Mouse (Mus musculus) heart, postnatal 10 days (tissue): ENCODE measurements around the gene Rnf24. TPM values are rescaled to one million over a fixed set of nuclear protein-coding genes. Genes with fewer than 3 reads are reported as not detected.
A peak's percentile ranks its signal among the peaks of the same experiment; 100 is the strongest.

Experiments
- DNase-seq, 2 experiments: peaks; one replicate each; pipeline ENCODE4 v3.0.0; 2021
- intact Hi-C: fragments of 180-260 bp; cut with DNase I; formaldehyde crosslinking; loops from one replicate; pipeline ENCODE4 v1.15.1; 2025
- microRNA-seq, 2 experiments: library from miRNA; unstranded; fragments of <30 nt; microRNA quantifications; one replicate each; pipeline ENCODE4 v1.2.0; 2022
- total RNA-seq, 2 experiments: library from RNA; stranded (reverse); gene quantifications; 2 replicates each; pipeline ENCODE4 v1.2.3; 2021

Rnf24 gene
- total RNA-seq, 2 experiments from 2014 or later, result 5.4 to 6.8 TPM

DNA sequence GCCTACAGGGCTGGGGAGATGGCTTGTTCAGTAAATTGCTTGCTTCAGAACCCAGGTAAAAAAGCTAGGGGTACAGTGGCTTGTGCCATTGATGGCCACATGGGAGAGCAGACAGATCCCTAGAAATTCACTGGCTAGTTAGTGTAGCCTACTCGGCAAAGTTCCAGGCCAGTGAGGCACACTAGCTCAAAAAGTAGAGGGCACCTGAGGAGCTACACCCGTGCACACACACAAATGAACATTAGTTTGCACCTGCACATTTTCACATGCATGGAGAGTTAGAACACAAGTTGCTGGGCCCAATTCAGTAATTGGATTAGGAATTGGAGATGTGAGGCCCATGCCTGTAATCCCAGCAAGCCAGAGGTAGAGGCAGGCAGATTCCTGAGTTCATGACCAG lies 87.6 kb downstream of the Rnf24 start:
- no peak for DNase-seq
- intact Hi-C loops, result no loop called here

DNA sequence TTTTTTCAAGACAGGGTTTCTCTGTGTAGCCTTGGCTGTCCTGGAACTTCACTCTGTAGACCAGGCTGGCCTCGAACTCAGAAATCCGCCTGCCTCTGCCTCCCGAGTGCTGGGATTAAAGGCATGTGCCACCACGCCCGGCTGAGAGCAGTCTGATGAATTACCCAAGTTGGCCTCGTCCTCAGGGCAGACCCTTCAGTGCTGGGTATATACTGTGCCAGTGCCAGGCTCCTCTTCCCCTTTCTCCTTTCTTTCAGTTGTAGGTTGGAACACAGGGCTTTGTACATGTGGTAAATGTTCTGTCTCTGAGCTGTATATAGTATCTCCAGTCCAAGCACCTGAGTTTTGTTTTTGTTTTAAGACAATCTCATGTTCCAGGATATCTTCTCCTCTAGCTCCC lies 88.7 kb downstream of the Rnf24 start:
- DNase-seq, result no peak
- intact Hi-C loops, result loop anchor here (5.0 kb wide), 1 partner anchor 153 kb away; no protein-coding TSS in a partner anchor

GRCm38 (mm10) chr2:131262680-131263670 lies 89.7 kb downstream of the Rnf24 start:
- intact Hi-C loops, result loop anchor here (5.0 kb wide), 1 partner anchor 154 kb away; no protein-coding TSS in a partner anchor
- DNase-seq, result peak in 1 of 2 experiments; percentile 21

DNA sequence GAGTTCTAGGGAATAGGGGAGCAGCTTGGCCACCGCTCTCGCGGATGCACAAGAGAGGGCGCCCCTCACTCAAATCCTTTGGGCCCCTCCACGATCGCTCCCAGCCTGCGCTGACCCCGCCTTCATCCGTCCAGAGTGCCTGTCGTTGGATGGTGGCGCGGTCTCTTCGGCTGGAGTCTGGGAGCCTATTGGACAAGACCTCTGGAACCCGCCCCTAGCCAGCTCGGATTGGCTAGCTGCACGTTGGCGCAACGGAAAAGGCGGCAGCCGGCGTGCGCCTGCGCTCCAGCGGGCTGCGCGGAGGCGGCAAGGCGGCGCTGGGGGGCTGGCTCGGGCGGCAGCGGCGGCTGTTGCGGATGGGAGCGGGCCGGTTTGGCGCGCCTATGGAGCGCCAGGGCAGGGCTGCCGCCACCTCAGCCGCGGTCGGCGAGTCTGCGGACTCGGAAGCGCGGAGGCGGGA lies 90.4 kb downstream of the Rnf24 start, which contains the start of gene Pank2:
Gene Pank2 (plus strand): TSS at position 283 of the 460 bp plus-strand sequence.
- intact Hi-C loops, result loop anchor here (5.0 kb wide), 1 partner anchor 155 kb away; no protein-coding TSS in a partner anchor
- DNase-seq, result peak; percentile 98 to 99

- DNase-seq, result no peak
- intact Hi-C loops, result loop anchor here (5.0 kb wide), 1 partner anchor 156 kb away; no protein-coding TSS in a partner anchor
Measured at GRCm38 (mm10) chr2:131261481-131262212, 91.0 kb downstream of the Rnf24 start.

- intact Hi-C loops, result loop anchor here (5.0 kb wide), 1 partner anchor 157 kb away; no protein-coding TSS in a partner anchor
- DNase-seq, result no peak
Measured at GRCm38 (mm10) chr2:131260544-131261307, 92.0 kb downstream of the Rnf24 start.

DNA sequence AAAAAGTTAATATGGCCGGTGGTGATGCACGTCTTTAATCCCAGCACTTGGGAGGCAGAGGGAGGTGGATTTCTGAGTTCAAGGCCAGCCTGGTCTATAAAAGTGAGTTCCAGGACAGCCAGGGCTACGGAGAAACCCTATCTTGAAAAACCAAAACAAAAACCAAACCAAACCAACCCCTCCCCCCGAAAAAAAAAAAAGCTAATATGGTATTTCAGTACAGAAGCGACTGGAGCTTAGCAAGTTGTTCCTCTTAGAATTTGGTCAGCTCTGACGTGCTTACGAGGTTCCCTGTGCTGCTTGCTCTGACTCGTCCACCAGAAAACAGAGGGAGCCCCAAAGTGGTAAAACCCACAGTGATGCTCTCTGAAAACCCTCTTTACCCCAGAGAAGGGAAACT lies 94.0 kb downstream of the Rnf24 start:
- intact Hi-C loops, result loop anchor here (10.0 kb wide), 1 partner anchor 204 kb away; no protein-coding TSS in a partner anchor
- no peak for DNase-seq

GRCm38 (mm10) chr2:131255738-131256137 lies 97.0 kb downstream of the Rnf24 start:
- intact Hi-C loops, result loop anchor here (2.0 to 10.0 kb wide), 2 partner anchors 45 to 201 kb away; no protein-coding TSS in a partner anchor
- DNase-seq, result no peak

DNA sequence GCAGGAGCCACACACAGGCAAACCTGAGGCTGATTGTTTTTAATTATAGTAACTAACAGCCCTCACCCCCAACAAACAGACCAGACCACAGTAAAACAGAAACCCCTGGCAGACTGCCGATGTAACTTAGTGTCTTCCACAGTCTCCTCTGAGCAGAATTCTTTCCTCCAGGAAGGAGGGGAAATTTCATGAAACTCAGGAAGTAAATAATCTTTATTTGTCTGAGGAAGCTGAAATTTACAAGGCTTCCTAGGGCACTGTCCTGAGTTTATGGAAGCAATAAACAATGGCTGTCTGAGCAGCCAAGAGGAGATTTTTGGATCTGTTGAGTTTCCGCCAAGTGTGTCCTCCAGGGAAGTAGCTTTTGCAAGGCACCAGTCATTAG lies 98.4 kb downstream of the Rnf24 start:
- DNase-seq, result peak in 1 of 2 experiments; percentile 70
- intact Hi-C loops, result loop anchor here (2.0 to 10.0 kb wide), 3 partner anchors 44 to 292 kb away; no protein-coding TSS in a partner anchor

- peak; percentile 82 to 83 for DNase-seq
- intact Hi-C loops, result loop anchor here (2.0 to 10.0 kb wide), 5 partner anchors 43 to 292 kb away; partner anchors contain the start of gene Cenpb
Measured at GRCm38 (mm10) chr2:131253681-131254328, 98.9 kb downstream of the Rnf24 start.

Small RNAs within 50 kb of the gene (microRNA-seq; reads per million reads assigned to microRNA genes)
- 16.6 to 33.7 reads per million in 2 experiments for gene Mir103-2

Other genes starting within 250 kb of the Rnf24 start
- 10 to 100 TPM; 44.1 to 52.4 TPM for gene Hspa12b, start 225.6 kb downstream of the Rnf24 start, total RNA-seq
- gene Gm11037, start 219.4 kb downstream of the Rnf24 start, total RNA-seq, result not detected
- gene 1700037H04Rik, start 192.8 kb downstream of the Rnf24 start, total RNA-seq, result 10 to 100 TPM; 17.9 to 21.2 TPM
- 10 to 100 TPM; 71.0 to 75.9 TPM for gene Cenpb, start 172.8 kb downstream of the Rnf24 start, total RNA-seq
- gene Cdc25b, start 165.9 kb downstream of the Rnf24 start, total RNA-seq, result 10 to 100 TPM; 12.1 to 14.5 TPM
- gene Spef1, start 165.6 kb downstream of the Rnf24 start, total RNA-seq, result 1 to 10 TPM; 6.2 to 7.1 TPM
- 10 to 100 TPM; 39.4 to 44.0 TPM for gene Ap5s1, start 145.8 kb downstream of the Rnf24 start, total RNA-seq
- gene Mavs, start 118.8 kb downstream of the Rnf24 start, total RNA-seq, result 10 to 100 TPM; 39.6 to 44.6 TPM
- gene Pank2, start 90.4 kb downstream of the Rnf24 start, total RNA-seq, result 10 to 100 TPM; 35.5 to 36.0 TPM
- 10 to 100 TPM; 29.7 to 35.2 TPM for gene Smox, start 138.6 kb upstream of the Rnf24 start, total RNA-seq
- gene Adra1d, start 209.4 kb upstream of the Rnf24 start, total RNA-seq, result 1 to 10 TPM; 4.3 to 4.5 TPM